In genomic region chr2:106844766-106845678, GRCm38 (mm10) we compare ENCODE assay signal across 12 mouse cellular contexts.
A peak's percentile ranks its signal among the peaks of the same experiment; 100 is the strongest.
DNase-seq lines count a peak whose midpoint lies in the region; ATAC-seq lines count a peak whose summit lies in the region.
"Had no signal": no experiment of that assay in that cellular context is flagged by ENCODE, and none has a peak within 500 bp of the region (broad histone marks: within the 10 kb centered on the region; RNA-seq: fewer than 3 reads in every experiment).

No protein-coding gene starts in this region.

- peaks cover 18% of the 10 kb centered on the region for H3K4me1 ChIP-seq in heart, embryonic 16.5 days (ENCODE audit: control insufficient read depth, insufficient read depth, low read length)
- H3K4me1 ChIP-seq in lung, embryonic 16.5 days (replicated peaks; ENCODE audit: control insufficient read depth, insufficient read depth, low read length), result peaks cover 17% of the 10 kb centered on the region
- peaks cover 14% of the 10 kb centered on the region for H3K4me1 ChIP-seq in intestine, embryonic 16.5 days (ENCODE audit: control insufficient read depth, insufficient read depth, low read length)

- no peaks in the 10 kb centered on the region for H3K27me3 ChIP-seq in heart, embryonic 16.5 days (ENCODE audit: control insufficient read depth, insufficient read depth, low read length)
- no peaks in the 10 kb centered on the region for H3K27me3 ChIP-seq in lung, embryonic 16.5 days (ENCODE audit: control insufficient read depth, insufficient read depth, low read depth, low read length)
- no peaks in the 10 kb centered on the region for H3K27me3 ChIP-seq in intestine, embryonic 16.5 days (replicated peaks; ENCODE audit: control insufficient read depth, insufficient read depth, low read length)

- H3K4me3 ChIP-seq in heart, embryonic 16.5 days (ENCODE audit: low read length), result no peak overlapping the region
- H3K4me3 ChIP-seq in lung, embryonic 16.5 days (ENCODE audit: low read length), result 0 out of 2 replicates have a peak overlapping the region, but pooled peaks have one; percentile 6
- no peak overlapping the region for H3K4me3 ChIP-seq in intestine, embryonic 16.5 days (ENCODE audit: low read length)
- H3K4me3 ChIP-seq: myocyte had no signal

- H3K9me3 ChIP-seq in heart, embryonic 16.5 days (replicated peaks; ENCODE audit: control insufficient read depth, low read length), result no peaks in the 10 kb centered on the region
- no peaks in the 10 kb centered on the region for H3K9me3 ChIP-seq in lung, embryonic 16.5 days (ENCODE audit: control insufficient read depth, low read length)
- H3K9me3 ChIP-seq in intestine, embryonic 16.5 days (ENCODE audit: control insufficient read depth, low read length), result no peaks in the 10 kb centered on the region

- WGBS in heart, embryonic 16.5 days, result 37% methylated on average over 10 of the region's 10 CpGs
- 16% methylated on average over 10 of the region's 10 CpGs for WGBS in lung, embryonic 16.5 days
- WGBS in intestine, embryonic 16.5 days, result 40% methylated on average over 10 of the region's 10 CpGs

- H3K4me2 ChIP-seq in heart, embryonic 16.5 days (ENCODE audit: low read depth, low read length), result peak overlapping the region; percentile 47
- H3K4me2 ChIP-seq in lung, embryonic 16.5 days (ENCODE audit: low read depth, low read length), result peak overlapping the region; percentile 30
- 0 out of 2 replicates have a peak overlapping the region, but pooled peaks have one; percentile 21 for H3K4me2 ChIP-seq in intestine, embryonic 16.5 days (ENCODE audit: low read depth, low read length)

- 0 out of 2 replicates have a peak, but pooled peaks have one; percentile 19 for ATAC-seq in heart, embryonic 16.5 days (replicated peaks; ENCODE audit: extremely low read depth, insufficient read depth, low FRiP score)
- ATAC-seq in lung, embryonic 16.5 days (ENCODE audit: low read depth), result peak; percentile 77
- ATAC-seq in intestine, embryonic 16.5 days, result peak; percentile 50
- ATAC-seq: inflammation-experienced regulatory T-cells, adult 6 months had no signal

- H3K9ac ChIP-seq in heart, embryonic 16.5 days (ENCODE audit: low read length), result peak overlapping the region; percentile 7; the same call in 1 of the 2 replicates
- H3K9ac ChIP-seq in lung, embryonic 16.5 days (ENCODE audit: low read length), result no peak overlapping the region; the same call in 1 of the 2 replicates
- H3K9ac ChIP-seq in intestine, embryonic 16.5 days (ENCODE audit: low read depth, low read length), result no peak overlapping the region

- peak overlapping the region; percentile 19 for H3K27ac ChIP-seq in heart, embryonic 16.5 days (ENCODE audit: low read length)
- H3K27ac ChIP-seq in lung, embryonic 16.5 days (ENCODE audit: low read length), result peak overlapping the region; percentile 68
- 0 out of 2 replicates have a peak overlapping the region, but pooled peaks have one; percentile 21 for H3K27ac ChIP-seq in intestine, embryonic 16.5 days (ENCODE audit: low read length)

- DNase-seq in heart, adult 11 months, result no peak
- no peak for DNase-seq in lung, postnatal 4 days
- DNase-seq in testis, postnatal 10 days (ENCODE audit: low spot score), result peak; percentile 52
- DNase-seq in thymus, postnatal 36 days, result no peak
- DNase-seq: cerebellum, postnatal 25 days; gastrocnemius, postnatal 25 days; right cerebral cortex, postnatal 14 days had no signal

- no peaks in the 10 kb centered on the region for H3K36me3 ChIP-seq in heart, embryonic 16.5 days (ENCODE audit: control insufficient read depth, insufficient read depth)
- no peaks in the 10 kb centered on the region for H3K36me3 ChIP-seq in lung, embryonic 16.5 days (ENCODE audit: control insufficient read depth, insufficient read depth, low read length)
- H3K36me3 ChIP-seq in intestine, embryonic 16.5 days (ENCODE audit: control insufficient read depth, insufficient read depth, low read length), result no peaks in the 10 kb centered on the region

Comparison
In these comparisons a context has a peak if more than half of its experiments do, and no peak if none do; other contexts are left out.
1. ATAC-seq: peak in every context shown above with its lines; median percentile 77 in lung, embryonic 16.5 days; 50 in intestine, embryonic 16.5 days; 19 in heart, embryonic 16.5 days.